Mouse (Mus musculus): ENCODE results near the gene Plppr2. TPM values are rescaled to one million over a fixed set of nuclear protein-coding genes. Genes with fewer than 3 reads are reported as not detected.

Gene Plppr2
- total RNA-seq, 1 experiment from 2014 or later, result 0.09 TPM

GRCm38 (mm10) chr9:21996178-21996867 is 59.5 kb downstream of the Plppr2 start:
- no peak for ATAC-seq (replicated peaks; ENCODE audit: low read depth, poor library complexity, severe bottlenecking)

Other genes starting within 250 kb of the Plppr2 start
- gene Ldlr, start 213.6 kb upstream of the Plppr2 start, total RNA-seq (2017), result 18.4 and 19.0 TPM in 2 replicates
- gene Spc24, start 176.7 kb upstream of the Plppr2 start, total RNA-seq (2017), result 120 and 131 TPM in 2 replicates
- 1.3 and 1.4 TPM in 2 replicates for gene Kank2, start 138.3 kb upstream of the Plppr2 start, total RNA-seq (2017)
- gene Angptl8, start 101.5 kb upstream of the Plppr2 start, total RNA-seq (2017), result not detected in 2 replicates
- gene Dock6, start 84.4 kb upstream of the Plppr2 start, total RNA-seq (2017), result 1.8 and 2.7 TPM in 2 replicates
- gene Rab3d, start 18.8 kb upstream of the Plppr2 start, total RNA-seq (2017), result 12.5 and 17.1 TPM in 2 replicates
- gene Ccdc159, start 9.6 kb upstream of the Plppr2 start, total RNA-seq (2017), result not detected in 2 replicates
- gene Tmem205, start 9.5 kb upstream of the Plppr2 start, total RNA-seq (2017), result 12.1 and 14.1 TPM in 2 replicates
- gene Swsap1, start 18.7 kb downstream of the Plppr2 start, total RNA-seq (2017), result 3.7 and 6.9 TPM in 2 replicates
- gene Epor, start 26.5 kb downstream of the Plppr2 start, total RNA-seq (2017), result 11.0 and 22.8 TPM in 2 replicates
- gene Rgl3, start 52.4 kb downstream of the Plppr2 start, total RNA-seq (2017), result not detected in 2 replicates
- not detected in 2 replicates for gene Ccdc151, start 65.6 kb downstream of the Plppr2 start, total RNA-seq (2017)
- 117 and 121 TPM in 2 replicates for gene Prkcsh, start 65.8 kb downstream of the Plppr2 start, total RNA-seq (2017)
- gene Elavl3, start 115.0 kb downstream of the Plppr2 start, total RNA-seq (2017), result not detected in 2 replicates
- not detected in 2 replicates for gene Gm49318, start 134.2 kb downstream of the Plppr2 start, total RNA-seq (2017)
- gene Zfp653, start 134.3 kb downstream of the Plppr2 start, total RNA-seq (2017), result 5.7 and 7.9 TPM in 2 replicates
- gene Ecsit, start 148.4 kb downstream of the Plppr2 start, total RNA-seq (2017), result 16.6 and 23.6 TPM in 2 replicates
- gene Cnn1, start 162.2 kb downstream of the Plppr2 start, total RNA-seq (2017), result not detected in 2 replicates
- 35.3 and 38.1 TPM in 2 replicates for gene Elof1, start 180.1 kb downstream of the Plppr2 start, total RNA-seq (2017)
- gene Acp5, start 198.7 kb downstream of the Plppr2 start, total RNA-seq (2017), result 1.4 and 3.8 TPM in 2 replicates
- 16.3 and 34.4 TPM in 2 replicates for gene Pigyl, start 219.8 kb downstream of the Plppr2 start, total RNA-seq (2017)